Comparison of ENCODE assay signal across 8 mouse cellular contexts in the genomic region with DNA sequence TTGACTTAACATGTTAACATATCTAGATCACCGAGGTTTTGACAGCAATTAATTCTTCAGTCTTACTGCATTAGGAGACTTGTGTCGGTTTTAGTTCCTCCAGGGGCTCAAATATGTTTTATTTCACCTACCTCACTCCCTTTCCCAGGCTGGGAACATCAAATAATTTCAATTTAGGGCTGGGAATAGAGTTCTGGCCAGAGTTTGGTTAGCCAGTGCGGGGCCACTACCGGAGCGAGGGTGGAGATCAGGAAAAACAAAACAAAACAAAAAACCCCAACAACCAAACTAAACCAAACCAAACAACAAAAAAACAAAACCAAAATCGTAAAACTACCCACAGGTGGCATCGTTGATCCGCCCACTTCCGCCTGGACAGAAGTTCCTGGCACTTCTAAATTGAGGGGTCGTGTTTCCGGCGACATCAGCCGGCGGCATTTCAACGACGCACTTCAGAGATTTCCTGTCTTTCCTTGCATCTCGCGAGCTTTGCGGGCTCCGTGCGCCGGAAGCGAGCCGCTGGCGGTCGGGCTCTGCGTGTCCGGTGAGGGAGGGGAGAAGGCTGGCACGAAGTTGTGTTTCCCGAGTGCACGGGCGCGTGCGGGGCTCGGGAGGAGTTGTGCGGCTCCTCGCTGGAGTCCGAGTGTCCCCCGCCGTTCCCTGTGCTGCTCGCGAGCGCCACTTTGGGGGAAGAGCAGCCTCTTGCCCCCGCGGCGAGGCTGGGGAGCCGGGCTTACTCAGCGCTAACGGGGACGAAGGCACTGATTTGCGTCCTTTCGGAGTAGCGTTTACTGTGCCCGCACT. TPM values are rescaled to one million over a fixed set of nuclear protein-coding genes. Genes with fewer than 3 reads are reported as not detected.
A peak's percentile ranks its signal among the peaks of the same experiment; 100 is the strongest.
DNase-seq lines count a peak whose midpoint lies in the region; ATAC-seq and TF ChIP-seq lines count a peak whose summit lies in the region.

Ssbp1 (plus strand) TSS at position 437 of the 804 bp plus-strand sequence.

- peak within 1 kb of the TSS; percentile 94 for H3K9ac ChIP-seq in heart, embryonic 11.5 days (ENCODE audit: low read depth, low read length)
- H3K9ac ChIP-seq in kidney, embryonic 16.5 days (replicated peaks; ENCODE audit: low read length), result peak within 1 kb of the TSS; percentile 94
- peak within 1 kb of the TSS; percentile 75 for H3K9ac ChIP-seq in liver, adult 2 months (ENCODE audit: low read depth, low read length)

- peak within 1 kb of the TSS; percentile 83 for H3K4me2 ChIP-seq in heart, embryonic 11.5 days
- peak within 1 kb of the TSS; percentile 83 for H3K4me2 ChIP-seq in kidney, embryonic 16.5 days (replicated peaks; ENCODE audit: low read depth, low read length)
- peak within 1 kb of the TSS; percentile 95 for H3K4me2 ChIP-seq in myocyte (ENCODE audit: low read depth)

- peak; percentile 96 for TF ChIP-seq POLR2A in brain, embryonic 14.5 days (IDR thresholded peaks at IDR 0.05; ENCODE audit: borderline replicate concordance, extremely low read depth, insufficient read depth, insufficient read length, poor library complexity, severe bottlenecking)
- peak; percentile 92 for TF ChIP-seq POLR2A in liver, adult 2 months (IDR thresholded peaks at IDR 0.05; ENCODE audit: extremely low read depth, insufficient read depth, low read length)
- peak; percentile 93 for TF ChIP-seq POLR2A in myocyte (IDR thresholded peaks at IDR 0.05; ENCODE audit: insufficient read length, low read depth)

- H3K9me3 ChIP-seq in erythroblast, embryonic 14.5 days (ENCODE audit: control insufficient read depth, low read length), result no peaks in the 10 kb centered on the region
- H3K9me3 ChIP-seq in heart, embryonic 11.5 days (replicated peaks; ENCODE audit: control insufficient read depth, low read length), result no peaks in the 10 kb centered on the region
- H3K9me3 ChIP-seq in kidney, embryonic 16.5 days (ENCODE audit: low read length), result peaks cover 4% of the 10 kb centered on the region; the same call in 1 of the 2 replicates

- H3K27ac ChIP-seq in heart, embryonic 11.5 days (ENCODE audit: low read depth, low read length), result peak within 1 kb of the TSS; percentile 93
- H3K27ac ChIP-seq in kidney, embryonic 16.5 days (ENCODE audit: low read length), result peak within 1 kb of the TSS; percentile 95
- peak within 1 kb of the TSS; percentile 71 for H3K27ac ChIP-seq in liver, adult 2 months (replicated peaks; ENCODE audit: insufficient read depth, low read depth, low read length)

- H3K79me2 ChIP-seq in C2C12 (ENCODE audit: control insufficient read depth, insufficient read depth) (peaks cover 28% of the 10 kb centered on the region), myocyte (ENCODE audit: control insufficient read depth, insufficient read depth) (peaks cover 20% of the 10 kb centered on the region)
- H3K79me2 ChIP-seq in liver, adult 2 months (ENCODE audit: control insufficient read depth, insufficient read depth, low read length), result peaks cover 2% of the 10 kb centered on the region; the same call in 1 of the 2 replicates

- H3K36me3 ChIP-seq in C2C12 (ENCODE audit: control insufficient read depth, insufficient read depth) (peaks cover 34% of the 10 kb centered on the region), myocyte (ENCODE audit: control insufficient read depth, insufficient read depth) (peaks cover 25% of the 10 kb centered on the region)
- H3K36me3 ChIP-seq in erythroblast, embryonic 14.5 days (ENCODE audit: control insufficient read depth), result peaks cover 29% of the 10 kb centered on the region
- H3K36me3 ChIP-seq in heart, embryonic 11.5 days (ENCODE audit: control insufficient read depth, insufficient read depth, low read length), result peaks cover 15% of the 10 kb centered on the region
- H3K36me3 ChIP-seq in kidney, embryonic 16.5 days (ENCODE audit: insufficient read depth, low read length), result peaks cover 23% of the 10 kb centered on the region
- peaks cover 24% of the 10 kb centered on the region for H3K36me3 ChIP-seq in liver, adult 2 months (ENCODE audit: control insufficient read depth, insufficient read depth, low read length)
- H3K36me3 ChIP-seq in splenic B cell, adult 2 months (ENCODE audit: control insufficient read depth, insufficient read depth, low read length, poor library complexity, severe bottlenecking), result peaks cover 4% of the 10 kb centered on the region; the same call in 1 of the 2 replicates

- peak; percentile 99 for DNase-seq in brain, embryonic 14.5 days (ENCODE audit: low read depth)
- peak; percentile 88 for DNase-seq in liver, adult 2 months (ENCODE audit: extremely low read depth, low read depth, low spot score)
- DNase-seq in splenic B cell, adult 2 months (ENCODE audit: low read depth, low spot score), result peak; percentile 97

- H3K27me3 ChIP-seq in C2C12 (ENCODE audit: control insufficient read depth, insufficient read depth, insufficient read length) (no peaks in the 10 kb centered on the region), myocyte (ENCODE audit: control insufficient read depth, insufficient read depth, insufficient read length) (no peaks in the 10 kb centered on the region)
- H3K27me3 ChIP-seq in erythroblast, embryonic 14.5 days (ENCODE audit: control insufficient read depth), result peaks cover 4% of the 10 kb centered on the region; the same call in 1 of the 2 replicates
- H3K27me3 ChIP-seq in heart, embryonic 11.5 days (ENCODE audit: control insufficient read depth, insufficient read depth, low read length), result no peaks in the 10 kb centered on the region
- H3K27me3 ChIP-seq in kidney, embryonic 16.5 days (ENCODE audit: insufficient read depth, low read length), result no peaks in the 10 kb centered on the region
- no peaks in the 10 kb centered on the region for H3K27me3 ChIP-seq in liver, adult 2 months (ENCODE audit: control insufficient read depth, insufficient read depth, low read length)
- no peaks in the 10 kb centered on the region for H3K27me3 ChIP-seq in splenic B cell, adult 2 months (ENCODE audit: control insufficient read depth, insufficient read depth, low read length, poor library complexity, severe bottlenecking)

- ATAC-seq in heart, embryonic 11.5 days (replicated peaks; ENCODE audit: insufficient number of reproducible peaks, low FRiP score, low TSS enrichment), result peak; percentile 91
- ATAC-seq in kidney, embryonic 16.5 days (ENCODE audit: low FRiP score, low TSS enrichment), result peak; percentile 96

- H3K79me3 ChIP-seq in C2C12 (ENCODE audit: low read depth), result peaks cover 20% of the 10 kb centered on the region

- peak within 1 kb of the TSS; percentile 86 for H3ac ChIP-seq in C2C12 (ENCODE audit: control insufficient read depth, insufficient read length, low read depth)
- H3ac ChIP-seq in myocyte (ENCODE audit: control insufficient read depth, insufficient read length), result peak within 1 kb of the TSS; percentile 50

- WGBS in heart, embryonic 11.5 days (ENCODE audit: insufficient replicate concordance), result 1% methylated on average over 54 of the region's 54 CpGs
- under 1% methylated on average over 54 of the region's 54 CpGs for WGBS in kidney, embryonic 16.5 days
- WGBS in liver, adult 2 months, result 1% methylated on average over 54 of the region's 54 CpGs

- peaks cover 17% of the 10 kb centered on the region for H3K4me1 ChIP-seq in erythroblast, embryonic 14.5 days (ENCODE audit: control insufficient read depth)
- peaks cover 4% of the 10 kb centered on the region for H3K4me1 ChIP-seq in heart, embryonic 11.5 days (ENCODE audit: control insufficient read depth, insufficient read depth, low read length)
- H3K4me1 ChIP-seq in kidney, embryonic 16.5 days (ENCODE audit: insufficient read depth, low read length), result peaks cover 8% of the 10 kb centered on the region
- H3K4me1 ChIP-seq in liver, adult 2 months (ENCODE audit: control insufficient read depth, insufficient read depth, low read length), result peaks cover 3% of the 10 kb centered on the region; the same call in 1 of the 2 replicates

- H3K4me3 ChIP-seq in C2C12 (ENCODE audit: insufficient read depth, poor library complexity, severe bottlenecking), result peak within 1 kb of the TSS; percentile 84
- H3K4me3 ChIP-seq in erythroblast, embryonic 14.5 days (replicated peaks), result peak within 1 kb of the TSS; percentile 92
- H3K4me3 ChIP-seq in heart, embryonic 11.5 days (ENCODE audit: low read depth, low read length), result peak within 1 kb of the TSS; percentile 80
- H3K4me3 ChIP-seq in kidney, embryonic 16.5 days (ENCODE audit: low read length), result peak within 1 kb of the TSS; percentile 68
- H3K4me3 ChIP-seq in liver, adult 2 months (ENCODE audit: insufficient read depth, low read depth, low read length), result peak within 1 kb of the TSS; percentile 69
- peak within 1 kb of the TSS; percentile 60 for H3K4me3 ChIP-seq in myocyte

- no peak for TF ChIP-seq CTCF in C2C12 (IDR thresholded peaks at IDR 0.05; ENCODE audit: control insufficient read depth, insufficient read depth, insufficient read length)
- no peak for TF ChIP-seq CTCF in brain, embryonic 14.5 days (IDR thresholded peaks at IDR 0.05; ENCODE audit: borderline replicate concordance, extremely low read depth, insufficient read depth, insufficient read length)
- no peak for TF ChIP-seq CTCF in liver, adult 2 months (IDR thresholded peaks at IDR 0.05; ENCODE audit: low read depth, low read length)

TF ChIP-seq in C2C12, 6 proteins besides CTCF, POLR2A, EP300 and RAD21 (continues in another document):
- TF ChIP-seq CEBPB (IDR thresholded peaks at IDR 0.05; ENCODE audit: low read depth), result no peak
- peak; percentile 7 for TF ChIP-seq USF1 (IDR thresholded peaks at IDR 0.05; ENCODE audit: low read depth)
- TF ChIP-seq MYOD1 (IDR thresholded peaks at IDR 0.05; ENCODE audit: control insufficient read depth, insufficient read length, low read depth), result no peak
- TF ChIP-seq MAX (IDR thresholded peaks at IDR 0.05), result peak; percentile 70
- no peak for TF ChIP-seq MYOG (IDR thresholded peaks at IDR 0.05; ENCODE audit: control insufficient read depth, extremely low read depth, insufficient read length)

TF ChIP-seq in myocyte, 11 proteins besides CTCF, POLR2A, EP300 and RAD21 (continues in another document):
- TF ChIP-seq TCF12 (IDR thresholded peaks at IDR 0.05; ENCODE audit: insufficient read depth, poor library complexity, severe bottlenecking), result no peak
- TF ChIP-seq TCF3 (IDR thresholded peaks at IDR 0.05; ENCODE audit: insufficient read length, low read depth), result no peak
- TF ChIP-seq E2F4 (IDR thresholded peaks at IDR 0.05; ENCODE audit: insufficient read depth), result peak; percentile 17
- no peak for TF ChIP-seq USF1 (IDR thresholded peaks at IDR 0.05; ENCODE audit: low read depth)
- TF ChIP-seq REST (IDR thresholded peaks at IDR 0.05; ENCODE audit: insufficient read depth, insufficient read length), result no peak
- TF ChIP-seq MYOD1 (IDR thresholded peaks at IDR 0.05; ENCODE audit: control insufficient read depth in 1 of 3, insufficient read length in 2 of 3, low read depth in 2 of 3), result peak in 1 of 3 experiments; percentile 30

RNA-seq across cellular contexts. Expression of gene Ssbp1, which starts in this region (rescaled TPM):
- polyA plus RNA-seq in C2C12 (2012; fragmentation: generic; extraction: Trizol) (40.5 TPM), myocyte (2012; fragmentation: generic; extraction: Trizol) (39.0 TPM)
- 62.9 and 82.4 TPM in 2 replicates for polyA plus RNA-seq in brain, embryonic 14.5 days (2012; rRNA removed)
- polyA plus RNA-seq in erythroblast, embryonic 14.5 days (2012), result 0.52 and 0.59 TPM in 2 replicates
- polyA plus RNA-seq in heart, embryonic 11.5 days (2014; fragmentation: Nextera tagmentation; extraction: Ambion mirVana), result 108 and 112 TPM in 2 replicates
- 161 and 169 TPM in 2 replicates for polyA plus RNA-seq in kidney, embryonic 16.5 days (2015; fragmentation: Nextera tagmentation; extraction: Ambion mirVana)
- 21.6 and 29.0 TPM in 2 replicates for total RNA-seq in liver, adult 2 months (2014; rRNA removed)
- polyA plus RNA-seq in liver, adult 2 months (2012; rRNA removed), result 7.9 and 8.1 TPM in 2 replicates

Comparison
In these comparisons a context has a peak if more than half of its experiments do, and no peak if none do; other contexts are left out.
1. Peak in every context shown above with its lines: DNase-seq, ATAC-seq, H3K4me3 ChIP-seq and H3K27ac ChIP-seq.